Mouse (Mus musculus) telencephalon, adult 2 months (tissue): ENCODE measurements around the gene Zfhx3.
A peak's percentile ranks its signal among the peaks of the same experiment; 100 is the strongest.

ENCODE experiments used
- DNase-seq: peaks from one replicate; pipeline ENCODE4 v3.0.0-alpha.2; 2011; ENCODE audit warnings: low read depth, low spot score

Zfhx3 gene

GRCm38 (mm10) chr8:108923161-108923560 is 980.7 kb downstream of the Zfhx3 start:
- no peak for DNase-seq

DNA sequence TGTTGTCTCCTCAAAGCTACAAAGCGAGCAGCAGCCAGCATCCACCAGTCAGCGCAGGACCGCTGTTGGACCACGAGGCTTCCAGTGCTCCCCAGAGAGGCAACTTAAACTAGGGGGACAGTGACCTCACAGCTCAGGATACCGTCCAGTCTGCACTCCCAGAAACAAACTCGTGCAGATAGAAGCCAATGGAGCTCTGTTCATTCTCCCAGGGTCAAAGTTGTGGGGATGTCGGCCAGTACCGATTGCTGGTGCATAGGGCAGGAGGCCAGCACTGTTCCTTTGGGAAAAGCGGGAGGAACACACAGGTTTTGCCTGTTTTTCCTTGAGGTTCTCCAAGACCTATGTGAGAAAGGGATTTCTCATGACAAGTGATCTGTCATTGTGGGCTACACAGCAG is 982.1 kb downstream of the Zfhx3 start:
- DNase-seq = no peak

DNA sequence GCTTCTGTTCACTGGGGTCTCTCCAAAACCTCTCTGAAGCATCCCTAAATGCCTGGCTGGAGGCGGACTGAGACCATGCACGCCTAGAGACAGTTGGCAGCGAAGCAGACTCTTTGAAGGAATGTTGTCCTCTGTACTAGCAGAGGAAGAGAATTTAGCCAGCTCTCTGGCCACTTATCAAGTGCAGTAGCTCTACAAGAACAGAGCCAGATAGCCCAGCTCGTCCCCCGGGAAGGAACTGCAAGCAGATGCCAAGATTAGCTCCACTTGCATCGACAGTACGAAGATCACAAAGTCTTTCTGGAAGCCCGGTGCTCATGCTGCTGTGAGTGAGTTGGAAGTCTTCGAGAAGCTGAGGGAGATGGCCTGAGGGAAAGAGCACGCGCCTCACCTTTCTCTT is 983.7 kb downstream of the Zfhx3 start:
- DNase-seq = no peak

DNA sequence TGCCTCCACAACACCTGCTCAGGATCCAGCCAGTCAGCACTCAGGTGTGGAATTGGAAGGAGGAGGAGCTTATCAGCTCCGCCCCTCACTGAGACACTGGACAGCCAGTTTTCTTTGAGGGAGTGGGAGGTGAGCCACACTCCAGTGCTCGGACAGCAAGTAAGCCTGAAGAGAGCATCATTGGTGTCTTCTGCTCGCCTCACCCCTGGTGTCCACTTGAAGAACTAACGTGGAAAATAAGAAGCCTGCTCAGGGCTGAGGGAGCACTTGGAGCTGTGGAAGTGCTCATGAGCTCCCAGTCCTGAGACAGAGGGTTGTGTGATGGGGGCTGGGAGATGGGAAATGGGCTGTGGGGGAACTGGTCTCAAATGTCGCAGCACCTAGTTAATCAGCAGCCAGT is 988.2 kb downstream of the Zfhx3 start:
- DNase-seq = no peak

DNA sequence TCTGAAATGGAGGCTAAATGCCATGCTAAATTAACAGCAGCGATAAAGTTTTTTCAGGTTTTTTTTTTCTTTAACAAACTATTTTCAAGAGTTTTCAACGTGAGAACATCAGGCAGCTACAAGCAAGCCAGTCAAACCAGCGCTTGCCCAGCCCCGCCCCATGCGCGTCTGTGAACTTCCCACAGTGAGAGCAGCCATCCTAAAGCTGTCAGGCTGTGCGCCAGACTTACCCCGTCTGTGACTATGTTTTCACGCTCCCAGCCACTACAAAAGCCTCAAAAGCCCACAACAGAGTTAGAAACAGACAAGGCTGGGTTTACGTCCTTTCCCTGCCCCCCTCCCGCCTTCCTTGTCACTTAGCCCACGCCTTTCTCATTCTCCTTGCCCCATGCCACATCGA is 989.4 kb downstream of the Zfhx3 start:
- DNase-seq = no peak

GRCm38 (mm10) chr8:108932729-108933128 is 990.3 kb downstream of the Zfhx3 start:
- no peak for DNase-seq

DNA sequence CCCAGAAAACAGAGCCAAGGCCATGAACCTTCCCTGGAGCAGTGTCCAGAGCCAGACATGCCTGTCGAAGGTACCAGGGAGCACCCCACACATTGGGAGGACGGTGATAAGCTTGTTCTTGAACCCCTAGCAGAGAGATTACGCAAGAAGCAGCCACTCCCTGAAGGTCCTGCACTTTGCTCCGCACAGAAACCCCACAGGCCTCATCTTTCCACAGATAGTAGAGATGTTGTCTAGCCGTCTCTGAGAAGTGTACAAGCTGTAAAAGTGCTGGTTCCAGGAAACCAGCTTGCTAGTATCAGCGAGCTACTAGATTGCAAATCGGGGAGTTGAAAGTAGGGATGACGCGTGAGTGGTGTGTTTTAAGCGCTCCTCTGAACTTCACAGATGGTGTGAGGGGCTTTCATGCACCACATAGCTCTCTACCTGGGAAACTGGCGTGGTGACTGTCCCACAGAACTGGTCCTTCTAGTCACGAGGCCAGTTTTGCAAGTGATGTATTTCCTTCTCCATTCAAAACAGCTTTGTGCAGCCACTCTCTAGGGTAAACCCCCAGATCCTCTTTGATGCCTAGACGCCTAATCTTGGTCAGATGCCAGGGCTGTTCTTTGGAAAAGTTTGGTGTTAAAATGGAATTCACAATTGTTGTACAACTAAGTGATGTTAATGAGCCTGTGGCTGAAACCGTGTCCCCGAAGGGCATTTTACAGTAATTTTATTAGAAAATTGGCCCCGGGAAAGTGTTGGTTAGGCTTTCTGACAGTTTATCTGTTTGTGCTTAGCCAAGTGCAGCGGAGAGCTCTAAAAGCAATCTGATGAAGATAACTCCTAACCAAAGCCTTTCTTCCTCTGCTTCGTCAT is 993.6 kb downstream of the Zfhx3 start:
- no peak for DNase-seq

DNA sequence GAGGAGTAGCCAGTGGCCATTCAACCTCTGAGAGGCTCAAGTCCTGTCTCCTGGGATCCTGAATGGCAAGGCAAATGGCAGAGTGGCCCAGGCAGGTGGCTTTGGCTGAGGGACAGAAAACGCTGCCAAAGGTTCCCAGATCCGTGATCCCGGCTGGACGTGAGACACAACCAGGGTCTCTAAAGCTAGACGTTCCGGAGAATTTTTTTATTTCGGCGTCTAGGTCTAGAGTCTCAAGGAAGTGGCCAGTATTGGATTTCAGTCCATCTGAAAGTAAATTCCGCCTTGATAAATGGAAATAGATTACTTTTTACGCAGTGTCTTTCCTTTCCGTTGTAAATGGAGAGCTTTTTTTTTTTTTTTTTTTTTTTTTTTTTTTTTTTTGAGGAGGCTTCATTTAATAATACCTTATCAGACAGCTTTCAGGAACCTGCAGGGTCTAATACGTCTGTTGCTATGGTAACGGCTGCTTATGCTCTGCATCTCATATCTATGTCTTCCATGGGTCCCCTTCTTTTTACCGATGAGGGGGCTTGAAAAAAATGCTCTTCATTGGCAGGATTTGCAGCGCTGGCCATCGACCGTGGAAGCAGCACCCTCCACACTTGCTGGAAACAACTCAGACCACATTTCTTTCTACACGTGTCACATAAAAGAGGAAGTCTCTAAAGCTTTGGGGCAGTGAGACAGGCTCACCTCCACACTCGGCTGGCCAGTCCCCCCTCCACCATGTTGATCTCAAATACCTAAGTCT is 994.4 kb downstream of the Zfhx3 start:
- no peak for DNase-seq

DNA sequence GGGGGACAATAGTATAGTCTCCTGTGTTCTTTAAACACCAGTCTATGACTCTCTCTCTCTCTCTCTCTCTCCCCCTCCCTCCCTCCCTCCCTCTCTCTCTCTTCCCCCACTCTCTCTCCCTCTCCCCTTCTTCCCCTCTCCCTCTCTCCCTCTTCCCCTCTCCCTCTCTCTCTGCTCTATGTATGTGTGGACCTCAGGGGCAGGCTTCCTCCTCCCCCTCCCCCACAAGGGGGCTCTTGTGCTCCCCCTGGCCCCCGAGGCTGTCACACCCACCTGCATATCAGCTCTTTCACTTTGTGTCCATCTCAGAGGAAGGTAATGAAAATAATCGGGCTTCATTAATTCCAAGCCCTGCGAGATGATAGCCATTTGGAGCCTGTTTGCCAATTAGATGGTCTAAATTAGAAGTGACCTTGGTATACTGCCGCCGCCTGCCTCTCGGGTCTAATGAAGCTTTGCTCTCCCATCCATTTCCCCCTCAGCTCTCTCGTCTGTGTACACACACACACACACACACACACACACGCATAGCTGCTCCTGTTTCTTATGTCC is 995.5 kb downstream of the Zfhx3 start:
- DNase-seq = no peak

DNA sequence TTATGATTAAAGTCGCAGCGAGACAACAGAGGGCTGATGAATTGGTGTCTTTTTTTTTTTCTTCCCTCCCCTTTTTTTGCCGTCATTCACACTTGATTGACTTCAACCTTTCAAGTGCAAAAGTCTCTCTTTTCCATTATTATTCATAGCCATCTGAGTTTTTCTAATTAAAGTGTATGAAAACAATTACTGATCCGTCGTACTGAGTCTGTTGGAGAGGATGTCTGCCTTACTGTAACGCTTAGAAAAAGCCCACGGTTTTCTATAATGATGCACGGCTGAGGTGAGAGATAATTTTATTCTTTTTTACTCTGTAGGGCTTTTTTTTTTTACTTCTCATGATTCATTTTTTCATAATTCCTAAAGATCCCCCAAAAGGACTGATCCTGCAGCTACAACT is 1000.2 kb downstream of the Zfhx3 start:
- no peak for DNase-seq

DNA sequence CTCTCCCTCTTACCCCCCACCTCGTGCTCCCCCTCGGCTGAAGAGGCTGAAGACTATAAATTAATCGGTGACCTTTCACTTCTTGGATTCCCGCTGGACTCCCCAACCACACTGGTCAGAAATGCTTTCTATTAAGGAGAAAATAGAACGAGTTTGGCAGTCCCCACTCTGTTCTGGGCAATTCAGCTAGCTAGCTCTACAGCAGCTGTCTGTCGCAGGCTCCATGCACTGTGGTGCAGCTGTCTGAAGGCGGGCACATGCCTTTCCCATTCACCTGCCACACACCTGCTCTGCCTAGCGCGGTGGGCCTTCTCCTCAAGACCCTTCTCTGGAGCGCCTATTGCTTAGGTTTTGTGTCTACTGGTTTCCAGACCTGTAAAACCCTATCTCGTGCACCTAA is 1000.7 kb downstream of the Zfhx3 start:
- no peak for DNase-seq

- no peak for DNase-seq
Observed at GRCm38 (mm10) chr8:108944312-108944711, 1001.9 kb downstream of the Zfhx3 start.

DNA sequence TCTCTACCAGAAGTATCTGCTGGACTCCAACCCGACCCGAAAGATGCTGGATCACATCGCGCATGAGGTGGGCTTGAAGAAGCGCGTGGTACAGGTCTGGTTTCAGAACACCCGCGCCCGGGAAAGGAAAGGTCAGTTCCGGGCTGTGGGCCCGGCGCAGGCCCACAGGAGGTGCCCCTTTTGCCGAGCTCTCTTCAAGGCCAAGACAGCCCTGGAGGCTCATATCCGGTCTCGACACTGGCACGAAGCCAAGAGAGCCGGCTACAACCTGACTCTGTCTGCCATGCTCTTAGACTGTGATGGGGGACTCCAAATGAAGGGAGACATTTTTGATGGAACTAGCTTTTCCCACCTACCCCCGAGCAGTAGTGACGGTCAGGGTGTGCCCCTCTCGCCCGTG is 1007.9 kb downstream of the Zfhx3 start:
- no peak for DNase-seq

DNA sequence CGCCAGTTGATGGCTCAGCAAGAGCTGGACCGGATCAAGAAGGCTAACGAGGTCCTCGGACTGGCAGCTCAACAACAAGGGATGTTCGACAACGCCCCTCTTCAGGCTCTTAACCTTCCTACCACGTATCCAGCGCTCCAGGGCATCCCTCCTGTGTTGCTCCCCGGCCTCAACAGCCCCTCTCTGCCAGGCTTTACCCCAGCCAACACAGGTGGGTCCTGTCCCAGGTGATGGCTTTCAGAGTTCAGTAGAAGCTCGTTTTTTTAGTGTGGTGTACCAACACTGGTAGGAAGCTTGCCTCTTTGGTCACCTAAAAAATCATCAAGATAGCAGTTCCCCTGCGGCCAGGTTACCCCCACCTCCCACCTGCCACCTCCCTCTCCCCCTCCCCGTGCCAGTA is 1009.1 kb downstream of the Zfhx3 start:
- DNase-seq = no peak

- no peak for DNase-seq
Observed at GRCm38 (mm10) chr8:108956416-108956815, 1014.0 kb downstream of the Zfhx3 start.

DNA sequence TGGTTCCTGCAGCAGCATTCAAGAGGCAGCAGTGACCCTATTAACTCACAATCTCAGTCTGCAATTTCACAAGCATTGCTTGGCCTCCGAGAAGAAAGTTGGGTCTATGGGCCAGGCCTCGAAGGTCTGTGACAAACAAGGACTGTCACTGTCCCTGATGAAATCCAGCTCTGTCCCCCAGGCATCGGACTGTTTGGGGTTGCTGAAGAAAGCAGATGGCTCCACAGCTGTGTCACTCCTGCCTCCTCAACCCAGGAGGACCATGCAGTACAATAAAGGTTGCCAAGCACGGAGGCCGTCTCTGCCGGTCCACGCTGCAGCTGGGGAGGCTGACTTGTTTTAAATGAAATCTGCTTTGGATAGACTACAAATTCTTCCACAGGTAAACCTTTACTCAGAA is 1020.1 kb downstream of the Zfhx3 start:
- no peak for DNase-seq

DNA sequence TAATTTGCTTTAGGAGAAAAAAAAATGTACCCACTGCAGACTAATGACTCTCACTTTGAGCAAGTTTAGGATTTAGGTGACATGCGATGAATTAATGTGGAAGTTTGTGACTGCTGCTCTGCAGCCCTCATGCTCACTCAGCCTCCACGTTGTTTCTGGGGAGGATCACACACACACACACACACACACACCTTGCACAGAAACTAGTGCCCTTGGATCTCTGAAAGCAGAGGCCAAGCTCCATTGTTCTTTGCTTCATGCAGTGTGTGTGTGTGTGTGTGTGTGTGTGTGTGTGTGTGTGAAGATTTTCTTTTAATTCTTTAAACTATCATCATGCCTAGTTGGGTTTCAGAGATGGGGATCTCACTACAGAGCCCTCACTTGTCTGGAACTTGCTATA is 1020.7 kb downstream of the Zfhx3 start:
- DNase-seq = no peak

DNA sequence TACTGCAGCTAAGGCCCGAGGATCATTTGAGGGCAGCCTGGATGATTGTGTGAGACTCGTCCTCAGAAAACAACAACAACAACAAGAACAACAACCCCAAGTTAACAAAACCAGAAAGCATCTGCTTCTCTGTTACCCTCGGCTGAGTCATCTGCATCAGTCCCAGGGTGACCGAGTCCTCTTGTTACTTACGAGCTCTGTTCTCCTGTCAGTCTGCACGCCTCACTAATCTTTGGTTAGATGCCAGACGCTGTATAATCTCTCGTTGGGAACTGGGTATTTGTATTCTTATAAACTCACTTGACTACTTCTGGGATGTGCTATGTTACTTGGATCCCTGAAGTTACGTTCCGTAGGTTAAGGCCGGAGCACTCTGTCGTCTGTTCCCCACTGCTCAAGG is 1023.6 kb downstream of the Zfhx3 start:
- no peak for DNase-seq

GRCm38 (mm10) chr8:108973639-108974325 is 1031.3 kb downstream of the Zfhx3 start:
- DNase-seq = peak; percentile 59

GRCm38 (mm10) chr8:108977693-108978361 is 1035.4 kb downstream of the Zfhx3 start:
- DNase-seq = no peak

DNA sequence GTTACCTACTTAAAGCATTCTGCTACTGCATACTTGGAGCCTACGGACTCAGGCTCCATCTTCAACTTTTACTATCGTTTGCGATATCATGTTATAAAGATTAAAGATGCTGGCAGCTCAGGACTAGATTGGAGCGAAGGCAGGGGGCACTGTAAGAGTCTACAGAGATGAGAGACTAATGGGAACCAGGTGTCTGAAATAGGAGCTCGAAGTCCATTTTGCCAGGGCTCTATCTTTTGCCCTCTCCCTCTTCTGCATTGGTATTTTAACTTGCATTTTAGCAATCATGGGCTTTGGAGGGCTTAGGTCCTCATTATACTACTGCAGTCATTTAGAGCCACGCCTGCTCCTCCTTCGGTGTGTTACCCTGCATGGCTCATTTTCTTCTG is 1035.9 kb downstream of the Zfhx3 start:
- no peak for DNase-seq

GRCm38 (mm10) chr8:108984904-108985303 is 1042.5 kb downstream of the Zfhx3 start:
- DNase-seq = no peak
